Comparison of ENCODE assay signal across 25 mouse cellular contexts in genomic region chr10:111035134-111035533, GRCm38 (mm10).
"Had no signal": no experiment of that assay in that cellular context is flagged by ENCODE, and none has a peak within 500 bp of the region (broad histone marks: within the 10 kb centered on the region; RNA-seq: fewer than 3 reads in every experiment).

No protein-coding gene starts in this region.

- H3K36me3 ChIP-seq: hindbrain, embryonic 10.5 days; hindbrain, embryonic 12.5 days; intestine, embryonic 15.5 days; kidney, embryonic 15.5 days; limb, embryonic 13.5 days; limb, embryonic 15.5 days; liver, embryonic 12.5 days had no signal

- H3K4me3 ChIP-seq: heart, adult 2 months; hindbrain, embryonic 10.5 days; hindbrain, embryonic 12.5 days; intestine, embryonic 15.5 days; kidney, embryonic 15.5 days; limb, embryonic 13.5 days; limb, embryonic 15.5 days; liver, embryonic 12.5 days had no signal

- H3K9ac ChIP-seq: hindbrain, embryonic 12.5 days; hindbrain, embryonic 14.5 days; intestine, embryonic 15.5 days; kidney, embryonic 15.5 days; limb, embryonic 13.5 days; limb, embryonic 15.5 days; liver, embryonic 12.5 days had no signal

- H3K27me3 ChIP-seq: hindbrain, embryonic 12.5 days; intestine, embryonic 15.5 days; kidney, embryonic 15.5 days; limb, embryonic 13.5 days; limb, embryonic 15.5 days; liver, embryonic 12.5 days had no signal

- ATAC-seq: hindbrain, embryonic 16.5 days; inflammation-experienced regulatory T-cells, adult 6 months; intestine, embryonic 15.5 days; intestine, postnatal 0 days; liver, embryonic 12.5 days had no signal

- DNase-seq: gastrocnemius, postnatal 14 days; gastrocnemius, postnatal 36 days; heart, adult 2 months; heart, postnatal 10 days; heart, postnatal 4 days; kidney, adult 18-20 months; kidney, adult 9 months; kidney, postnatal 14 days; kidney, postnatal 36 days; layer of hippocampus, adult 9-11 months; layer of hippocampus, postnatal 36 days; left cerebral cortex, postnatal 4 days had no signal

- H3K4me1 ChIP-seq: hindbrain, embryonic 12.5 days; intestine, embryonic 15.5 days; kidney, embryonic 15.5 days had no signal

- H3K9me3 ChIP-seq: hindbrain, embryonic 10.5 days; hindbrain, embryonic 12.5 days; intestine, embryonic 15.5 days; kidney, embryonic 15.5 days; limb, embryonic 13.5 days; limb, embryonic 15.5 days; liver, embryonic 12.5 days had no signal

- H3K4me2 ChIP-seq: heart, embryonic 11.5 days; hindbrain, embryonic 12.5 days; hindbrain, embryonic 14.5 days; intestine, embryonic 15.5 days; kidney, embryonic 15.5 days; limb, embryonic 13.5 days; limb, embryonic 15.5 days; liver, embryonic 12.5 days had no signal

- H3K27ac ChIP-seq: heart, adult 2 months; hindbrain, embryonic 10.5 days; hindbrain, embryonic 12.5 days; hindbrain, embryonic 14.5 days; intestine, embryonic 15.5 days; kidney, embryonic 15.5 days; kidney, postnatal 0 days; limb, embryonic 13.5 days; limb, embryonic 15.5 days; liver, embryonic 12.5 days had no signal
